Mouse (Mus musculus) C2C12 (cell line): ENCODE measurements around the gene Prkcz.

ENCODE experiments used
- CEBPB ChIP-seq: IDR thresholded peaks from one replicate; pipeline ENCODE4 v1.6.1; 2011; ENCODE audit warnings: low read depth, mild to moderate bottlenecking, control low read depth, moderate library complexity
- CTCF ChIP-seq: IDR thresholded peaks from one replicate; pipeline ENCODE4 v1.5.1; 2011; ENCODE audit not compliant: control insufficient read depth, insufficient read depth, insufficient read length
- MAX ChIP-seq: IDR thresholded peaks from one replicate; pipeline ENCODE4 v1.6.1; 2011; ENCODE audit warnings: mild to moderate bottlenecking, control low read depth
- MYOD1 ChIP-seq: IDR thresholded peaks from one replicate; pipeline ENCODE4 v1.6.1; 2011; ENCODE audit warnings: low read depth; ENCODE audit not compliant: control insufficient read depth, insufficient read length
- MYOG ChIP-seq: IDR thresholded peaks from one replicate; pipeline ENCODE4 v1.6.1; 2011; ENCODE audit not compliant: control insufficient read depth, insufficient read length; ENCODE audit errors: extremely low read depth

DNA sequence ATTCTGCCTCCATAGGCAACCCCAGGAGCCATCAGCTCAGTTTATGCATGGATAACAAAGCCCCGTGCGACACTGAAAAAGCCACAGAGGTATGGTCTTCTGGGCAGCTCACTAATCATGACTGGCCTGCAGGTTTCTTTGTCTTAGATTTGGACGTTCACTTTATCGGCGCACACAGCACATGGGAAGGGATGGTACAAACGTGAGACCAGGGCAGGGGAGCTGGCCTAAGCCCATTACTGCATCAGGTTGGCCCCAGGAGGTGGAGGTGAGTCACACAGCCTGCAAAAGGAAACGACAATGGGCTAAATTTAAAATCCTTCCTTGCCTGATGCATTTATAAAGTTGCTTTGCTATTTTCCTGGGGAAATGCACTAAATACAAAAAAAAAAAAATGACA lies 40.0 kb upstream of the Prkcz start:
- TF ChIP-seq CTCF, result no peak
- no peak for TF ChIP-seq CEBPB
- TF ChIP-seq MYOG, result no peak
- no peak for TF ChIP-seq MYOD1
- TF ChIP-seq MAX, result no peak
